Mouse (Mus musculus): ENCODE measurements around the gene Gm3383.
"Not testable (repeated sequence)": the region's sequence is repeated elsewhere in the genome, so short reads cannot be mapped to it uniquely, and the experiment has no call there.

Gene Gm3383

GRCm38 (mm10) chr14:5807882-5808281 is at the start of gene Gm3383:
Gene Gm3383, minus strand, starts transcription at chr14:5807982.
- not testable (repeated sequence) for DNase-seq

- not testable (repeated sequence) for DNase-seq
Measured at GRCm38 (mm10) chr14:5855911-5856310, 48.1 kb upstream of the Gm3383 start.

DNA sequence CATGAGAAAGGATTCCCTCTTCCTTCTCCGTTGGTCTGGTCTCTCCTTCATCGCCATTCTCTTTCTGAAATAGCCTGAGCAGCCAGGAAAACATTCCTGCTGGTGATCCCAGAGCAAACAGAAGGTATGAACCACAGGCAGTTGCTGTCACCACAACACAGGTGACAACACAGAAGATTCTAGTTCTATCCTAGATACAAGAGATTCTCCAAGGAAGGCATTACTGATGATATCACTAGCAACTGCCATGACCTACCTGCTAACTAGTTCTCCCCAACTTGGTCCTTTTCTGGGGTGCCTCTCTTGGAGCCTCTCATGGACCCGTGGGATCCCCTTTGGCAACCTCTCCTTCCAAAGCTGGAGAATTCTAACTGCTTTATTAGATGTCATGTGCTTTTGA is 22.4 kb upstream of the Gm3383 start, which contains the start of gene Gm3424:
Gene Gm3424, minus strand, starts transcription at position 101 of the 400 bp plus-strand sequence.
- DNase-seq: not testable (repeated sequence)

- DNase-seq: not testable (repeated sequence)
Measured at GRCm38 (mm10) chr14:5812699-5813356, 5.0 kb upstream of the Gm3383 start.

- DNase-seq: not testable (repeated sequence)
Measured at GRCm38 (mm10) chr14:5741477-5741876, 66.3 kb downstream of the Gm3383 start, which contains the start of gene Gm3373. Gene Gm3373, minus strand, starts transcription at chr14:5741577.

- DNase-seq: not testable (repeated sequence)
Measured at GRCm38 (mm10) chr14:5687357-5687756, 120.4 kb downstream of the Gm3383 start, which contains the start of gene Gm9603. Gene Gm9603, minus strand, starts transcription at chr14:5687457.

DNA sequence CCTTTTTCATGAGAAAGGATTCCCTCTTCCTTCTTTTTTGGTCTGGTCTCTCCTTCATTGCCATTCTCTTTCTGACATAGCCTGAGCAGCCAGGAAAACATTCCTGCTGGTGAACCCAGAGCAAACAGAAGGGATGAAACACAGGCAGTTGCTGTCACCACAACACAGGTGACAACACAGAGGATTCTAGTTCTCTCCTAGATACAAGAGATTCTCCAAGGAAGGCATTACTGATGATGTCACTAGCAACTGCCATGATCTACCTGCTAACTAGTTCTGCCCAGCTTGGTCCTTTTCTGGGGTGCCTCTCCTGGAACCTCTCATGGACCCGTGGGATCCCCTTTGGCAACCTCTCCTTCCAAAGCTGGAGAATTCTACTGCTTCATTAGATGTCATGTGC is 174.9 kb downstream of the Gm3383 start, which contains the start of gene Gm8265:
Gene Gm8265, minus strand, starts transcription at position 101 of the 400 bp plus-strand sequence.
- DNase-seq: not testable (repeated sequence)
